Mouse (Mus musculus): Measurements from ENCODE around the gene Hint2.

The Hint2 gene

DNA sequence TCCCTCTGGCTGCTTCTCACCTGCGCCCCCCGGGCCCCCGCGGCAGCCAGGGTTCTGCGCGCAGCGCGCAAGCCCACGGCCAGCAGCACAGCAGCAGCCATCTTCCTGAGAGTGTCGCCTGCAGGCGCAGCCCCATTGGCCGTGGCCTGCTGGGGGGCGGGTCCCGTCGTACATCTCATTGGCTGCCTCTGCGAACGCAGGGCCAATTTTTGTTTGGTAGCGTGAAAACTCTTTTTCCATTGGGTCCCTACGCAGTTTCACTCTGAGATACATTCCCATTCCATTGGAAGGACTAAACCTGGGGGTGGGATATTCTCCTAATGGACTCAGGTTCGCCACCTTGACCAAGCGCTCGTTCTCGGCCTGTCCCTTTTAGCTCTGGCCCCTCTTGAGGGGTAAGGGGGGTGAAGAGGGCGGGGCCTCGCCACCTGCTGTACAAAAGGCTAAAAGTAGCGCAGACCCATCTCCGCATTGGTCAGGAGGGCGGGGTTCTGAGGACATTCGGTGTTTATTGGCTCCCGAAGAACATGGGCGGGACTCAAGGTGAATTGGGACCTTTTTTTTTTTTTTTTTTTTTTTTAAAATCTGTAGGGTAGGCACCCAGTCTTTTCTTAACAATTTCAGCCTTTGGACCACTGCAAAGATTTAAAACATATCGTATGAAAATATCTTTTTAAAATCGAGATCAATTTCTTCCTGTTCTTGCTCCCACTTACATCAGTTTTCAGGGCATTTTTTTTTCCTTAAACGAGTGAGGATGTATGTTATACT, at the start of gene Hint2:
Gene Hint2, minus strand, starts transcription at position 128 of the 771 bp plus-strand sequence.
- DNase-seq, result peak; percentile 86 to 87

DNA sequence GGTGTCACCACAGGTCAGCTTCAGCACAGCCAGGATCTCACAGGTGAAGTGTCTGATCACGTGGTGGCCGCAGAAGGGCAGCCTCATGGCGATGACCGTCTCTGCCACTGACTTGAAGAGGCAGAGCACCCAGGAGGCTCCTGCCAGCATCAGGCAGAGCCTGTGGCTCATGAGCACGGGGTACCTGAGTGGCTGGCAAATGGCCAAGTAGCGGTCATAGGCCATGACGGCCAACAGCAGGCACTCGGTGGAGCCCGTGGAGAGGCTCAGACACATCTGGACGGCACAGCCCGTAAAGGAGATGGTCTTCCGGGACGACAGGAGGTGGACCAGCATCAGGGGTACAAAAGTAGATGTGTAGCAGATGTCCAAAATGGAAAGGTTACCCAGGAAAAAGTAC, 49.7 kb upstream of the Hint2 start:
- DNase-seq, result no peak

DNA sequence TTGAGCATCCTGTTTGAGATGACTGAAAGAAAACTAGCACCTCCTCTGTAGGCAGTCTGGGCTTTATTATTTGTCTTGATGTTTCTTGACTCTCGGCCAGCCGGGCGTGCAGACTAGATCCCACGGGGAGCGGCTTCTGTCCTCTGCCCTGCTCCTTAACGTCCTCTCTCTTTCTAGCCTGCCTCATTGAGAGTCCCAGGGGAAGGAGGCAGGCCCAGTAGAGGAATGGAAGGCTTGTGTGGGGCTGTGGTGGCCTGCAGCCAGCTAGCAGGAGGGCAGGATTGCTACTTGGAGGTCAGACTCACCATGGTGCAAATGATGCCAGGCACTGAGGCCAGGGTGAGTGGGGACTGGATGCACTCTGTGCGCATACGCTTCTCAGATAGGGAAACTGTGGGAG, 47.6 kb upstream of the Hint2 start:
- DNase-seq, result no peak

DNA sequence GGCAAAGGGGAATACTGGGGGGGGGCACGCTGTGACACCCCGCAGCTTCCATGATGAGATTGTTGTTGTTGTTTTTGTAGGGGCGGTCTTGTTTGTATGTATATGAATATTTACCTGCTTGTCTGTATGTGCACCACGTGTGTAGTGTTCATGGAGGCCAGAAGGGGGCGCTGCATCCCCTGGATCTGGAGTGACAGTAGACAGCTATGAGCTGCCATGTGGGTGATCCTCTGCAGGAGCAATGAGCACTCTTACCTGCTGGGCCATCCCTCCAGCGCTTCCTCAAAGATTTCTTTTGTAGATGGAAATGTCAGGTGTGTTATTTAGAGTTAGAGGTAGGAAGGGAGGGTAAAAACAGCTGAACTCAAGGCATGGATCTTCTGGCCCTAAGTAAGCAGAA, 47.2 kb upstream of the Hint2 start:
- no peak for DNase-seq

DNA sequence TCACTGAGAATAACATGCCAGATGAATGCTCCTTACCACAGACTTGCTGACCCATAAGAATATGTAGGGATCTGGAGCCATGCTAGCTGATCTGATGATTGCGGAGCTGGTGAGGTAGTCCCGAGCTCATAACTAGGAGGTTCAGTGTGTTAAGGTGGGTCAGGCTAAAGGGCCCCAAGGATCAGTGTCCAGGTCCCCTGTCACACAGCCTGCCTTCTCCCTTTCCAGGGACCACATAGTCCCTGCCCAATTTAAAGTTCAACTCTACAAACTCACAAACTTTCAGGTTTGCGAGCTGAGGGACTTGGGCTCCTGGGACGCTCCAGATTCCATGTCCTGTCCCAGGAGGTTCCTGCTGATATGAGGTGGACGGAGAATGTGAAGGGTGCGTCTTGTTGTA, 44.4 kb upstream of the Hint2 start, which contains the start of gene Olfr70:
Gene Olfr70, minus strand, starts transcription at position 101 of the 400 bp plus-strand sequence.
- no peak for DNase-seq

DNA sequence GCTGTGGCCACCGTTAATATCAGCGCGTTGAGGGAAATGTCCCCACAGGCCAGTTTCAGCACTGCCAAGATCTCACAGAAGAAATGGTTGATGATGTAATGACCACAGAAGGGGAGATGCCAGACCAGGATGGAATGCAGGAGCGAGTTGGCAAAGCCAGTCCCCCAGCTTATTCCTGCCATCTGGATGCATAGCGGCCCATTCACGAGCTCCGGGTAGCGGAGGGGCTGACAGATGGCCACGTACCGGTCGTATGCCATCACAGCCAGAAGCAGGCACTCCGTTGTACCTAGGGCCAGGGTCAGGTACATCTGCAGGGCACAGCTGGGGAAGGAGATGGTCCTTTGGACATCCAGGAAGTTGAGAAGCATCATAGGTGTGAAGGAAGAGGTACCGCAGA, 40.3 kb upstream of the Hint2 start:
- no peak for DNase-seq

DNA sequence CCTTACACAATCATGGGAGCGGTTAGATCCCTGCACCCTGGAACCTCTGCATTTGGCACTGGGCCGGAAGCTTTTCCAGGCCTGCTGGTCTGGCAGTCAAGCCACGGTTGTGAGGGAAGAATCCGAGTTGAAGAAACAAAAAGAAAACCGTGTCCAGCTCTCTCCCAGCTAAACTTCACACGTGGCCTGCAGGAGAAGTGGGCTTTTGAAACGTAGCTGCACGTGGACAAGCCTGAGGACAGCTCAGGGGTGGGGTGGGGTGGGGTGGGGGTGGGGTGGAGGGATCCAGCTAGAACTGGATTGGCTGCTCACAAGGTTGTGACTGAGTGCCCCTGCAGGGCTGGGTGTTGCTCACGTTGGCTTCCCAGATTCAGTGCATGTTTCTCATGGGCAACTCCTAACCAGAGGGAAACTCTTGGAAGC, 39.0 kb upstream of the Hint2 start:
- no peak for DNase-seq

DNA sequence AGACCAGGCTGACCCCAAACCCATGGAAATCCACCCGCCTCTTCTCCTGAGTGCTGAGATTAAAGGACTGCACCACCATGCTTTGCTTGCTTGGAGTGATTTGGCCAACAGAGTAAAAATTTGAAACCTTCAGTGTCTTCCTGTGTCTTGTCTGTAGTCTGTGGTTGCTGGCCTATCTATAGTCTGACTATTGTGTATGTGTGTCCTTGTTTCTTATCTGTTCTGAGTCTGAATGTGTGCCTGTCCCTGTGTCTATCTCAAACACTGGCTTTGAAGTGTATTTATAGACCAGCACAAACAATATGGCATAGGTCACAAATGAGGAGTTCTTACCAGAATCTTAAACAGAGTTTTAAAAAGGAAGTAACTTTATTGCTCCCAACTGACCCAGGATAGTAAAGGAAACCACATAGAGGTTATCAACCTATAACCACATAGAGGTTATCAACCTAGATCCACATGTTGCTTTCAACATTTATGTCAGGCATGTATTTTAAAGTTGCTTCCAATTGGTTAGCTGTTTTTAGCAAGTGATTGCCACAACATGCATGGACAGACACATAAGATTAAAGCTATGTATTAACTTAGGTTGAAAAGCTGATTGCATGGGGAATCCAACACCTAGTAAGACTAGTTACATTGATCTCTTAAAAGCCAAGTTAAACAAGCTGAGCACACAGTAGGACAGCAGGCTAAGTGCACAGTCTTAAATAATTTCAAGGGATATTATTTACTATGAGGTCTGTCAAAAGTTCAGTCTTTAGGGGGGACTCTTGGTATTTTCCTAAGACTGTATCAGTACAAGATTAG, 38.4 kb upstream of the Hint2 start:
- no peak for DNase-seq

DNA sequence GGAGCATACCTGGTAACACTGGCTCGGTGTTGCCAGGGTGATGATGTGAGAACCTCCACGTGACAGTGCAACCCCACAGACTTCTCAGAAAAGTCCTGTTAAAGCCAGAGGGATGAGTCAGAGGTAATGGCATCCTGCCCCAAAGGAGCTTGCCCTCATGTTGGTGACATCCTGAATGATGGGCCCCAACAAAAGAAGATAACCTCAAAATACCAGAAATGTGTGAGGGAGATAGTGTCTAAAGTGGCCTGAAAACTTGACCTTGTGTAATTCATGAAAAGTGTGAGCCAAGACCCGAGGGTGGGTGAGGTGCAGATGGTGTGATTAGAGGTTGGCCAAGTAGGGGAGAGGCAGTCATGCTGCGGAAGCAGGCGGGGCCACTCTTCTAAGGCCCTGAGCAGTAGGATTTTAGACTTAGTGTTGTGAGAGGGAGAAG, 37.6 kb upstream of the Hint2 start:
- no peak for DNase-seq

DNA sequence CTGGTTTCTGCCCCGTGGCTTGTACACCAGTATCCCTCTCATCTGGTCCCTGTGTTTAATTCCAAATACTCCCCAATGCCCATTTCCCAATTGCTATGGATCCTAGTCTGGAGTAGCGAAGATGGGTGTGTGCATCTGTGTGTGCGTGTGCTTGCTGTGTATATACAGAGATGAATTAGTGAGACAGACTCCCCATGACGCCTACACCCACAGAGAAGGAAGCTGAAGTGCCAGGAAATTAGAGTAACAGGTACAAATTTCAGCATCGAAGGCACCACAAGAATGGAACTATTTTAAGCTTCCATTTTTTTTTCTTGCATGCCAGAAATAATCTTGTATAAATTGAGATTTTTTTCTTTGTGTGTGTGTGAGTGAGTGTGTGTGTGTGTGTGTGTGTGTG, 34.8 kb upstream of the Hint2 start:
- no peak for DNase-seq

DNA sequence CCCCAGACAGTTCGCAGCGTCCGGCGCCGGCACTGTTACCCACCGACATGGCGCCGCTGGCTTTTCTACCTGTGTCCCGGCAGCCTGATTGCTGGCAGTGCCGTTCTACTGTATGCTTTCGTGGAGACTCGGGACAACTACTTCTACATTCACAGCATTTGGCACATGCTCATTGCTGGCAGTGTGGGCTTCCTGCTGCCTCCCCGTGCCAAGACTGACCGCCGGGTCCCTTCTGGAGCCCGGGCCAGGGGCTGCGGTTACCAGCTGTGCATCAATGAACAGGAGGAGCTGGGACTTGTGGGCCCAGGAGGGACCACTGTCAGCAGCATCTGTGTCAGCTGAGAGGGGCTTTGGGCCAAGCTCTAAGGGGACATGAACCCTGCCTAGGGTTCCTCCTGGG, 33.8 kb upstream of the Hint2 start:
- no peak for DNase-seq

DNA sequence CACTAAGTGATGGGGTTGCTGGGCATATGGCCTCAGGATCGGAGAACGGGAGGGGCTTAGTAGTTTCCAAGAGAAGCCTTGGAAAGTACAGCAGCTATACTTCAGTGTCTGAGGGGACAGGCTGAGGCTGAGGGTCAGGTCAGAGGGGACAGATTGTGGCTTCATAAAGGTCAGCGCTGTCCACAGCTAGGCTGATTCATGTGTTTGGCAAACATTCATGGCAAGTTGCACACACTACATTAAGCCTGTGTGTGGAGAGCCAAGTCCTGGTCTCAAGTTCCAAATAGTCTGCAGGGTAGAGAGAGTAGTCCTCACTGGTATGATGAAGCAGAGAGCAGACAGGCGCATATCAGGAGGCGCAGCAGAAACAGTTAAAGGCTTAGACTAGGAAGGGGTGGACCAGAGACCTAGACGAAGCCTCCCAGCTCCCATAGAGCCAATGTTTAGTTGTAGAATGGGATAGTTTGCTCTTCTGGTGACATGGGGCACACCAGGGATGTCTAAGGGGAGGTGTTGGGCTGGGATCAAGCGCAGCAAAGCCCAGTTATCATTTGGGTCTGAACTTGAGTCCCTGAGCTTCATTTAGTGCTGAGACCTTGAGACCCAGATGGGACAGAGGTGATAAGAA, 23.3 kb upstream of the Hint2 start:
- DNase-seq, result no peak

DNA sequence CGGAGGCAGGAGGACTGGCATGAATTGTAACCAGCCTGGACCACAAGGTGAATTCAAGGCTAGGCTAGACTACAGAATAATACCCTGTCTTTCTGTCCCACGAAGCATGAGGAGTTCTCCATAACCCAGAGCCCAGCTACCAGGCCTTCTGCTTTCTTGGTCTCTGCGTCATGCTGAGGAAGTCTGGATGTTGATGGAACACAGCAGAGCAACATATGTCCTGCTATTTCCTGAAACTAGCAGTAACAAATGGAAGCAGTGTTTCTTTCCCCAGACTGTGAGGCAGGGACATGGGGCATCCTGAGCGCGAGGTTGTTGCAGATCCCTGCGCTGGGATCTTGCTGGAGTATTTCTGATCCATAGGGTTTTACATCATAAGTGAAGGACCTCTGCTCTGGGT, 22.3 kb upstream of the Hint2 start:
- no peak for DNase-seq

DNA sequence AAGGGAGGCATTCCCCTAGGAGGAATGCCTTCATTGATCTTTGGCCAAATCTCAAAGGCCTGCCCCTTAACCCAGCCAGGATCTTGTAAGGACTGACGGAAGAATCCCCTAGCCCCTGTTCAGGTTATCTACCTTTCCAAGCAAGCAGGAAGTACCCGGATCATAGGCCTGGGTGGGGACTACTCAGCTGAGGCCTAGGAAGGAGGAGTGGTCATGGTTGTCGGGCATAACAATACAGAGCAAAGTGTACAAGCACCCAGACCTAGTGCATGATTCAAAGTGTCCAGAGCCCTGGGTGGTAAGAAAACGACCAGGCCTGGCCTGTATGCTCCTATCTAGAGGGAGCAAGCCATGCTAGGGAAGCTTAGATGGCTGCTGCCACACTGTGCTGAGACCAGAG, 19.3 kb upstream of the Hint2 start:
- DNase-seq, result no peak

DNA sequence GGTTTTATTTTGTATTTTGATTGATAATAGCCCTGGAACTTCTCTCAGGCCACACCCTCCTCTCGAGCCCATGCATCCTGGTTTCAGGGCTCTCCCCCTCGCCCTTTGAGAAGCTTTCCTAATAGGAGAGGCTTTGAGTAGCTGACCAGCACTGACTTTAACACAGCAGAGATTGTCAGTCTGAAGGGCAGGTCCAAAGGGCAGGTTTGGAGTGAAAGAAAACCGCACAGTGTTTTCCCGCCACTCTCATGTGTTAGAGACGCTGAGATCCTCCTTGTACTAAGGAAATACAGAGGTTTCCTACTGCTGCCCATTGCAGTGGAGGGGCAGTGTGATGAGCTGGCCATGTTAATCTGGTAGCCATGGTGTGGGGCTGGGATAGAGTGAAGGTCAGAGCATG, 18.7 kb upstream of the Hint2 start:
- DNase-seq, result no peak

DNA sequence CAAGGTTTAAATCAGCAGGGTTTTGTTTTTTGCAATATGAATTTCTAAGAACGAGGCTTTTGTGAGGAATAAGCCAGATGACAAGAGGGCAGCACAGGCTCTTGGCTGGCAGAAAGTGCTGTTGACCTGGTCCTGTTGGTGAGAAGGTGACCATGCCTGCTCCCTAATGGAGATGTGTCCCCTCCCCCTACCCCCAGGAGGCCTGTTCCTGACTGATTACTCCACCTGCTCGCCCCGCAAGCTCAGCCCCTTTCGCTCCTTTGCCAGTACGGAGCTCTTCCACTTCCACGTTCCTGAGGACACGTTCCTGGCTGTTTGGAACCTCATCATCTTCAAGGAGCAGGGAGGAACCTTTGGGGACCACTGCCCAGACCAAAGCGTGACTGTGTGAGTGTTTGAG, 17.4 kb upstream of the Hint2 start:
- no peak for DNase-seq

DNA sequence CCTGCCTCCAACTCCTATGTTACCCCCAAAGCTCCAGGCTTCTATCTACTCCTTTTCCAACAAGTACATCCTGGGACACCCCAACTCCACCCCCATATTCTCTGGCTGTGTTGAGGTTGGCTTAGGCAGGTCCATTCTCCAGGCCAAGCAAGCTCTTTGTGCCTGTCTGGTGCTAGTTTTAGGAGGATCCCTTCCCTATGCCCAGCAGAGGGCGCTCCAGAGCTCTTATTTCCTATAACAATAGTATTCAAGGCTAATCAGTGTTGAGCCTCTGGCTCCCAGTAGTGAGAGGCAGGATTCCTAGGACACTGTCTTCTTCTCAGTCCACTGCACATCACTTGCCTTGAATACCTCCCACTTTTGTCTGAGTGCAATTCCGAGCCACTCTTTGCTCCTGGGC, 15.8 kb upstream of the Hint2 start:
- DNase-seq, result peak; percentile 51 to 85

DNA sequence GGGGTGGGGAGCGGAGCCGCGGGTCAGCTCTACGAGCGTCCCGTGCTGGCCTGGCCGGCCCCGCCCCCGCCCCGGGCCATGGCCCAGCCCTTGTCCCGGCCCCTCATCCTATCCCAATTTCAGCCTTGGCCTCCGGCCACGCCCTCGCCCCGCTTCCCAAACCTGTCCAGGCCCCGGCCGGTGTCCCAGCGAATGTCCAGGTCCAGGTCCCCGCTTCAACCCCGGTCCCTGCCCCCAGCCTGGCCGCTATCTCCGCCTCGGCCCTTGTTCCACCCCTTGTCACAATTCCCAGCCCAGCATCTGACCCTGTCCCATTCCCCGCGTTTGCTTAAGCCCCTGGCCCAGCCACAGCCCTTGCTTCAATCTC, 13.1 kb upstream of the Hint2 start:
- no peak for DNase-seq

DNA sequence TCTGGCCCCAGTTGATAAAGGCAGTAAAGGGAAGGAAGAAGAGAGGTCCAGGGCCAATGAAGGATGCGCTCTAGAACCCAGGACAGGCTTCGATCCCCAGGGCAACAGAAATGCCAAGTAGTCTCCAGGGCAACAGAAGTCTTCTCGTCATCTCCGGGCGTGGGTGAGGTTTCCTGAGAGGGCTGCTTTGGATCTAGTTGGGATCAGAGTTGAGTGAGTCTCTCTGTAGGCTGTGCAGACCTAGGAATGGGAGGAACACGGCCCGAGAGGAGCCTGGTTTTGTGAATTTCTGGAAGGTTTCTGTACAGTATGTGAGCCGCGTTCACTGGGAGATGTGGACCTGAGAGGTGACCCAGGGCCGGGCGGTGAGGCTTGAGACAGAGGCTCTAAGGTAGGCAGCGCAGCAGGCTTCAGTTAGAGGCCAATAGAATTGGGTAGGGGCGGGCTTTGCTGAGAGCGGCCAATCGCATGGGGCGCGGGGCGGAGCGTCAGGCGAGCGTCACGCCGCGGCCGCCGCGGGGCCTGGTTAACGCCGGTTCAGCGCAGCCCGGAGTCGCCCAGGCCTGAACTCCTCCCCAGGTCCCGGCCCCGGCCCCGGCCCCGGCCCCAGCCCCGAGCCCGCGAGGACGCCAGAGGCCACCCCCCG, 12.6 kb upstream of the Hint2 start, which contains the start of the genes Tmem8b and Fam221b:
Gene Tmem8b, plus strand, starts transcription at position 190 of the 646 bp plus-strand sequence.
Gene Fam221b, minus strand, starts transcription at position 364 of the 646 bp plus-strand sequence.
- peak; percentile 75 to 90 for DNase-seq

DNA sequence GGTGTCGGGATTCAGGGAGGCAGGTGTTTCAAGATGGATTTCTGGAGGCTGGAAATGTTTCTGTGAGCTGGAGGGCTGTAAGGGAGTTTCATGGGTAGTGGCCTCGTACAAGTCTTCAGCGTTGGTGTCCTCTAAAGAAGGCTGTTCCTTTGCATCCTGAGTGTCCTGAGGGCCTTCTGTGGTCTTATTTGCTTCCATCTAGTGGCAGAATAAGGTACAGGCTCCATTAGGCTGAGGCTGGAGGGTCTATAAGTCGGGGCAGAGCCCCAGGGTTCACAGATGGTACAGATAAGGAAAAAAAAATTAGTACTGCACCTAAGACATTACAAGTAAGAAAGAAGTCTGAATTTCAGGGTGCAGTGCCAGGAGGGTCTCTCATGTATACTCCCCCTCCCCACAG, 10.1 kb upstream of the Hint2 start:
- DNase-seq, result no peak

DNA sequence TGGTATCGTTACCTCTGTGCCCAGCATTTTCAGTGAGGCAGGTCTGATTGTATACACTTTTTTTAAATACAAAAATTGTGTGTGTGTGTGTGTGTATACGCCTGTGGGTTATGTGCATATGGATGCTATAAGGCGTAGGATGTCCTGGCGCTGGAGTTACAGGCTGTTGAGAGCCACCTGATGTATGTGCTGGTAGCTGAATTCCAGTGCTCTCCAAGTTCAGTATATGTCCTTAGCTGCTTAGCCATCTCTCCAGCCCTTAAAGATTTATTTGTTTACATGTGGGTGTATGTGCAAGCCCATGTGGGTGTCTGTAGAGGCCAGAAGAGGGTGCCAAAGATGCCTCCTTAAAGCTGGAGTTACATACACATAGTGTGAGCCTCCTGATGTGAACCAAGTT, 880 bp upstream of the Hint2 start:
- no peak for DNase-seq

DNA sequence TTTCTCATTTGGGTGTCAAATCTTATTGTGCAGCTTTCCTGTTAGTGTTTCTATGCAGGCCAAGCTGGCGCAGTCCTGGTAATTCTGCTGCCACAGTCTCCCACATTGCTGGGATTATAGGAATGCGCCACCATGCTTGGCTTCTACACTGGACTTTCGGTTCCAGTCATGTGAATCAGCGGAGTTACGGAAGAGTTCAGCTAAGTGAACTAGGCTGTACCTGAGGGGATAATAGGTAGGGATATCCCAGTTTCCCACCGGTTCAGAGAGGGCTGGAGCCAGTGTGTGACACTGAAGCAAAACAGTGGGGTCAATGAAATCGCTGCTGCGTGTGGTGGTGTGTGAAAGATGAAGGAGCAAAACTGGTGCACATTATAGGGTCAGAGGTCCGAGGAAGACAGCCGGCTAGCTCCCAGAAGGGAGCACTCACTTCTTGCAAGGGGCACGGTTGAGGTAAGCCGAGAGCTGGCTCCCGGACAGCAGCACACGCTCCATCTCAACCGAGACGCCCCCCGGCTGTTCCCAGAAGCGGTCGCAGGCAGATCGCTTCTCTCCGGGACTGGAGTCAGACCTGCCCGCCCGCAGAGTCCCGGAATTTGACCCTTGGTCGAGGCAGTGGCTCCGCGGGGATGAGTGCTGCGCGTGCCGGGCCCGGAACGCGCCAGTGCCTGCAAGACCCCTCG, 469 bp downstream of the Hint2 start:
- DNase-seq, result no peak

Data from spleen, adult 18-20 months (tissue).